8 mouse cellular contexts compared by ENCODE assay signal in the genomic region with DNA sequence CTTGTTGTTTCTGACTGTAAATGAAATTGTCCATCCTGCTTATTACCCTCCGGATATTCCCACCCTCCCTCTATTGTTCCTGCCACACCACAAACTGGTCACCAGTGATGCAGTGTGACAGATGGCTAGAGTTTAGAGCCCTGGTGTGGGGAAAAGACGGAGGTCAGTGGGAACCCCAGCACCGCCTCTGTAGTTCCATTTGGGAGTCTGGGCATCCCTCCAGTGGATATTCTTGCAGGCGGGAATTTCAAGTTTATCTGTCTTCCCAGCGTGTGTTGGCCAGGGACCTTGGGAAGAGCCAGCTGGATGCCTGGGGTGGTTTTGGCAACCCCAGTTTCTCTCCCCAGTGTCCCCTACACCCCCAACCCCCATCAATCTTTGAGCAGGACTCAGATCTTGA. TPM values are rescaled to one million over a fixed set of nuclear protein-coding genes. Genes with fewer than 3 reads are reported as not detected.
DNase-seq lines count a peak whose midpoint lies in the region; ATAC-seq and TF ChIP-seq lines count a peak whose summit lies in the region.

No protein-coding gene starts in this region.

- intact Hi-C loops in left cerebral cortex, adult 2 months (cut with DNase I): no loop called here
- intact Hi-C loops in left cerebral cortex, postnatal 36 days (cut with DNase I): no loop called here

- no peak for ATAC-seq in inflammation-experienced regulatory T-cells, adult 6 months

- TF ChIP-seq CTCF in left cerebral cortex, adult 2 months (IDR thresholded peaks at IDR 0.05): no peak

- H3K4me3 ChIP-seq in left cerebral cortex, adult 2 months: peak overlapping the region; percentile 55
- H3K4me3 ChIP-seq in myocyte: peak overlapping the region; percentile 48

- H3K27ac ChIP-seq in left cerebral cortex, adult 2 months: peak overlapping the region; percentile 83

- no peak for TF ChIP-seq POLR2A in myocyte (IDR thresholded peaks at IDR 0.05; ENCODE audit: insufficient read length, low read depth)

- peak overlapping the region; percentile 95 for H3K4me2 ChIP-seq in myocyte (ENCODE audit: low read depth)

- no peaks in the 10 kb centered on the region for H3K27me3 ChIP-seq in myocyte (ENCODE audit: control insufficient read depth, insufficient read depth, insufficient read length)

- no peaks in the 10 kb centered on the region for H3K79me2 ChIP-seq in myocyte (ENCODE audit: control insufficient read depth, insufficient read depth)

- no peak for DNase-seq in left cerebral cortex, adult 2 months (ENCODE audit: extremely low spot score in 1 of 2, low spot score in 2 of 2)
- no peak for DNase-seq in left cerebral cortex, postnatal 36 days (ENCODE audit: low spot score in 2 of 2)
- DNase-seq in cerebellum, adult 18-20 months: peak; percentile 59 to 66
- DNase-seq in heart, adult 9 months (ENCODE audit: low spot score in 2 of 2): peak; percentile 37 to 47
- DNase-seq in kidney, postnatal 4 days: peak; percentile 35 to 47
- no peak for DNase-seq in testis, postnatal 10 days (ENCODE audit: low spot score)

- peak overlapping the region; percentile 35 for H3ac ChIP-seq in myocyte (ENCODE audit: control insufficient read depth, insufficient read length)

- no peaks in the 10 kb centered on the region for H3K36me3 ChIP-seq in myocyte (ENCODE audit: control insufficient read depth, insufficient read depth)

TF ChIP-seq in myocyte, 11 proteins besides CTCF, POLR2A, EP300 and RAD21:
- TF ChIP-seq MAX (IDR thresholded peaks at IDR 0.05; ENCODE audit: low read depth): no peak
- no peak for TF ChIP-seq TCF12 (IDR thresholded peaks at IDR 0.05; ENCODE audit: insufficient read depth, poor library complexity, severe bottlenecking)
- no peak for TF ChIP-seq TCF3 (IDR thresholded peaks at IDR 0.05; ENCODE audit: insufficient read length, low read depth)
- TF ChIP-seq SRF (IDR thresholded peaks at IDR 0.05; ENCODE audit: control insufficient read depth, insufficient read length, low read depth): no peak
- TF ChIP-seq POLR2AphosphoS2 (IDR thresholded peaks at IDR 0.05; ENCODE audit: insufficient read length, low read depth): no peak
- peak in 1 of 3 experiments; percentile 26 for TF ChIP-seq MYOD1 (IDR thresholded peaks at IDR 0.05; ENCODE audit: control insufficient read depth in 1 of 3, insufficient read length in 2 of 3, low read depth in 2 of 3)
- peak; percentile 77 for TF ChIP-seq E2F4 (IDR thresholded peaks at IDR 0.05; ENCODE audit: insufficient read depth)

RNA-seq across cellular contexts. Expression of a gene that starts 0.7 kb away (rescaled TPM):
- 10 to 100 TPM in 1 of 2 experiments, 1 to 10 TPM in 1; 9.8 to 11.7 TPM for total RNA-seq in left cerebral cortex, adult 2 months (2021)
- total RNA-seq in left cerebral cortex, postnatal 36 days (2021): 10 to 100 TPM; 12.8 to 14.2 TPM
- 15.1 TPM for polyA plus RNA-seq in myocyte (2012; fragmentation: generic; extraction: Trizol)
- under 1 TPM in 2 of 3 experiments, not detected in 1; 0.31 to 0.33 TPM for polyA plus RNA-seq in inflammation-experienced regulatory T-cells, adult 6 months (2017; shearing (Covaris generic))

RNA-seq across cellular contexts. Expression of a gene that starts 14.0 kb away (rescaled TPM):
- total RNA-seq in left cerebral cortex, adult 2 months (2021): 10 to 100 TPM; 37.5 to 46.0 TPM
- total RNA-seq in left cerebral cortex, postnatal 36 days (2021): 10 to 100 TPM; 38.2 to 42.9 TPM
- polyA plus RNA-seq in myocyte (2012; fragmentation: generic; extraction: Trizol): 15.1 TPM
- 10 to 100 TPM; 30.0 to 38.9 (median 32.7) TPM for polyA plus RNA-seq in inflammation-experienced regulatory T-cells, adult 6 months (2017; shearing (Covaris generic))

Comparison
In these comparisons a context has a peak if more than half of its experiments do, and no peak if none do; other contexts are left out.
1. DNase-seq: peak in cerebellum, adult 18-20 months (2 of 2), heart, adult 9 months (2 of 2) and kidney, postnatal 4 days (2 of 2); none in left cerebral cortex, adult 2 months (0 of 2), left cerebral cortex, postnatal 36 days (0 of 2) and testis, postnatal 10 days (single experiment).